Mouse (Mus musculus) ZHBTc4 (cell line): ENCODE results near the gene Rnf144b.

Source experiments
- DNase-seq: peaks from one replicate; pipeline ENCODE4 v3.0.0-alpha.2; 2011; ENCODE audit warnings: low read depth, low spot score

Gene Rnf144b

GRCm38 (mm10) chr13:47264382-47264781 lies 141.9 kb downstream of the Rnf144b start:
- DNase-seq = no peak

GRCm38 (mm10) chr13:47266411-47266810 lies 144.0 kb downstream of the Rnf144b start:
- no peak for DNase-seq

- DNase-seq = no peak
Observed at GRCm38 (mm10) chr13:47268227-47268626, 145.8 kb downstream of the Rnf144b start.

DNA sequence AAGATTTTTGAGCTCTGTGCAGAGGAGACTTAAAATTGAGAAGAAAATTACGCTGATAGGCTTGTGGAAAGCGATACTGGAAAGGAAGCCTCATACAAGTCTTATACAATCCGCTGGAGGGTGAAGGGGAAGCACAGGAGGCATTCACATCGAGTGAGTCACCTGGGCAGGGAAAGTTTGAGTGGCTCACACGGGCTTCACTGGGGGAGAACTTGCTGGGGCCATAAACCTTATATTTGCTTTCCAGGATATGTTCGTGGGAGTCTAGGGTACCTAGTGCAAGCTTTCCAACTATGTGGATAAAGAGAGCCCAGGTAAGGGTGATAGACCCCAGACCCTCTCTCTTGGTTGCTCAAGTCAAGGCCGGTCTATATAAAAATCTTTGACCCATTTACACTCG lies 150.5 kb downstream of the Rnf144b start:
- no peak for DNase-seq

DNA sequence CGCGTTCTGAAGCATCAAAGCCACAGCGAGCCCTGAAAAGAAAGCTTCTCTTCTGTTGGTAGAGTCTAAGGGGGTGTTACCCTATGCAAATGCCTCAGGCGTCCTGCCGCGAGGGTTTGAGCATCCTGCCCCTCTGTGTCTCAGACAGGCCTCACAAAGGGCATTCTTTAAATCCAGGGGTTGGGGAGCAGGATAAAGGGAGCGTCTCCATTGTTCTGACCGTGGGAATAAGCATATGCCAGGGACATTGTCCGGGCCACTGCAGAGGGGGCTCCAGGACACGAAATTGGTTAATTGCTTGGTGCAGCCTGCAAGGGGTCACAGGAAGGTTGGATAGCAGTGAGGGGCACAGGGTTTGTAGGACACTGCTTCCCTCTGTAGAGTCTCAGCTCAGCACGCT lies 151.0 kb downstream of the Rnf144b start:
- DNase-seq = peak; percentile 91

DNA sequence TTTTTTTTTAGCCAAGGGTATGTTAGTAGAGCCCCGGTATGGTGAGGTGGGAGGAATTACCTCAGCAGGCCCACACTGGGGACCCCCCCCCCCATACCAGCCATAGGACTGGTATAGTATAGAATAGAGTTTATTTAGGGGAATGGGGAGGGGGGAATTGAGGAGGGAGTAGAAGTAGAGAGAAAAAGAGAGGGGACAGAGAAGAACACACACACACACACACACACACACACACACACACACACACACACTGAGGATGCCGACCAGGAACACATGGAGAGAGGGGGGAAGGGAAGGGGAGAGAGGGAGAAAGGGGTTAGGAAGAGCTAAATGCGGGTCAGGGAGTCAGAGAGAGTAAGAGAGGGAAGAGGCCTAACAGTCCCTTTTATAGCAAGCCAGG lies 151.7 kb downstream of the Rnf144b start:
- DNase-seq = no peak

GRCm38 (mm10) chr13:47277000-47277823 lies 154.8 kb downstream of the Rnf144b start:
- peak; percentile 43 for DNase-seq

DNA sequence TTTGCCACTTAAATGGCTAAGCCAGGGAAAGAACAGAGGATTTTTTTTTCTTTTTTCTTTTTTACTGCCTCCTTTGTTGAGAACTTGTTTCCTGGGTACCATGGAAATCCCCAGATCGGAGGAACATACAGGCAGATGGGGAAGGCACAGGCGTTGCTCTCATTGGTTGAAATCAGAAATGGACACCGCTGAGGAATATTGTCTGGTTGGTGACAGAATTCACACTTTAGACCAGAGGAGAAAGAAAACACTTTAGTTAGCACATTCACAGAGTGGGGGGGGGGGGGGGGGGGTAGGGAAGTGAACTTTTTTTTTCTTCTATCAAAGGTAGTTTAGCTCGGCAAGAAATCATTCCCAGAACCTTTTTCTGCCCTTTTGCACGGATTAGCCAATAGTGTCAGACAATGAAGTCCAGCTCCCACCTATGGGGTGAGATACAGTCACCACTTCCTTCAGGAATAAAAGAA lies 155.4 kb downstream of the Rnf144b start:
- peak; percentile 37 for DNase-seq

DNA sequence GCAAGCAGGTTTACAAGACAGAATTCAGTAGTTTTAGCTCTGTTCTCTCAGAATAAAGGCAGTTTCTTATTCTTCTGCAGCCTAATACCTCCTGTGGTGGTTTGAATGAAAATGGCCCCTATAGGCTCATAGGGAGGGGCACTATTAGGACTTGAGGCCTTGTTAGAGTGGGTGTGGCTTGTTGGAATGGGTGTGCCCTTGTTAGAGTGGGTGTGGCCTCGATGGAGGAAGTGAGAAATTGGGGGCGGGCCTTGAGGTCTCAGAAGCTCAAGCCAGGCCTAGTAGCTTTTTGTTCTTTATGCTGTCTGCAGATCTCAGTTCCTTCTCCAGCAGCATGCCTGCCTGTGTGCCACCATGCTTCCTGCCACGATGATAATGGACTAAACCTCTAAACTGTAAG lies 159.8 kb downstream of the Rnf144b start:
- peak; percentile 91 for DNase-seq

GRCm38 (mm10) chr13:47288449-47288848 lies 166.0 kb downstream of the Rnf144b start:
- DNase-seq = peak; percentile 78

- DNase-seq = no peak
Observed at GRCm38 (mm10) chr13:47296465-47296864, 174.0 kb downstream of the Rnf144b start.
